Mouse (Mus musculus): ENCODE data around the gene Zfp30.

Gene Zfp30

DNA sequence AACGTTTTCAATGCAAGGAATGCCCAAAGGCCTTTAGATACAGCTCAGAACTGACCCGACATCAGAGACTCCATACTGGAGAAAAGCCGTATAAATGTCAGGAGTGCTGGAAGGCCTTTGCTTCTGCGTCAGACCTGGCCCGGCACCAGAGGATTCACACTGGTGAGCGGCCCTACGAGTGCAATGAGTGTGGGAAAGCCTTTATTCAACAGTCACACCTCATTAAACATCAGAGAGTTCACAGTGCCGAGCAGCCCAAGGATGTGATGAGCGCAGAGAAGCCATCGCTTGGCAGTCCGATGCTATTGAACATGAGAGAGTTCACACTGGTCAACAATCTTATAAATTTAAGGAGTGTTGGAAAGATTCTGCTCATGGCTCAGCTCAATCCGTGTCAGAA lies 46.0 kb downstream of the Zfp30 start:
- no peak for DNase-seq (ENCODE audit: low read depth, low spot score)

DNA sequence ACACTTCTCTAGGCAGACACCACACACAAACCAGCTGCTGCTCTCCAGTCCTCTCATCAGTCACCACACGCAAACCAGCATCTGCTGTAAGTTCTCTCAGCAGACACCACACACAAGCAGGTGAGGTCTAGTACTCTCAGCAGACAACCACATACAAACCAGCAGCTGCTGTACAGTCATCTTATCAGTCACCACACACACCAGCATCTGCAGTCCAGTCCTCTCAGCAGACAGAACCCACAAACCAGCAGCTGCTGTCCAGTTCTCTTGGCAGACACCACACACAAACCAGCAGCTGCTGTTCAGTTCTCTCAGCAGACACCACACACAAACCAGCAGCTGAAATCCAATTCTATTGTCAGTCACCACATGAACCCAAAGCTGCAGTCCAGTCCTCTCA lies 53.0 kb downstream of the Zfp30 start:
- no peak for DNase-seq (ENCODE audit: low read depth, low spot score)

DNA sequence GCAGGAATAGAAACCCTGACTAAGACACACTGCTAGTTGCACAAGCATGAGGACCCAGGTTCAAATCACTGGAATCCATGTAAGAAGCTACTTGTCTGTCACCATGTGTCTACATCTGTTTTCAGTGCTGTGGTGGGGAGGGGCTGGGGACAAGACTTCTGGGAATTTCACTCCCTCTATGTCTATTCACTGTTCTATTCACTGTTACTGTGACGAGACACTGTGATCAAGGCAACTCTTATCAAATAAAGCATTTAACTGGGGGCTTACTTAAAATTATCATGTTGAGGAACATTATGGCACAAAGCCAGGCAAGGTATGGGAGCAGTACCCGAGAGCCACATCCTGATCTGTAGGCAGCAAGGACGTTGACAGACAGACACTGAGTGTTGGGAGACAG lies 55.5 kb downstream of the Zfp30 start:
- DNase-seq (ENCODE audit: low read depth, low spot score) = no peak

DNA sequence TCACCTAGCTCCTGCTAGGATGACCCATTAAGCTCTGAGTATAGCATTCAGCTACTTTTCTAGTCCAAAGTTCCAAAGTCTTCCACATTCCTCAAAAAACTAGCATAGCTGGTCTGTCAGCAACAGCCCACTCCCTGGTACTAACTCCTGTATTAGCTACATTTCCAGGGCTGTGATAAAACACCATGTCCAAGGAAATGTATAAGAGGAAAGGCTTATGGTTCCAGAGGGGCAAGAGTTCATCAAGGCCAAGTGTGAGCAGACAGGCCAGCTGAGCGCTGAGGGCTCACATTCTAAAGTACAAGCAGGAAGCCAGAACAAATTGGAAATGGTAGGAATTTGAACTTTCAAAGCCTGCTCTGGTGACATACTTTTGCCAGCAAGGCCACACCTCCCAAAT lies 58.3 kb downstream of the Zfp30 start:
- no peak for DNase-seq (ENCODE audit: low read depth, low spot score)
